Mouse (Mus musculus): ENCODE data around the gene Gnmt. TPM values are rescaled to one million over a fixed set of nuclear protein-coding genes. Genes with fewer than 3 reads are reported as not detected.
A peak's percentile ranks its signal among the peaks of the same experiment; 100 is the strongest.

Gene Gnmt
- total and polyA plus RNA-seq, 2 experiments: 3,482 to 4,950 TPM

DNA sequence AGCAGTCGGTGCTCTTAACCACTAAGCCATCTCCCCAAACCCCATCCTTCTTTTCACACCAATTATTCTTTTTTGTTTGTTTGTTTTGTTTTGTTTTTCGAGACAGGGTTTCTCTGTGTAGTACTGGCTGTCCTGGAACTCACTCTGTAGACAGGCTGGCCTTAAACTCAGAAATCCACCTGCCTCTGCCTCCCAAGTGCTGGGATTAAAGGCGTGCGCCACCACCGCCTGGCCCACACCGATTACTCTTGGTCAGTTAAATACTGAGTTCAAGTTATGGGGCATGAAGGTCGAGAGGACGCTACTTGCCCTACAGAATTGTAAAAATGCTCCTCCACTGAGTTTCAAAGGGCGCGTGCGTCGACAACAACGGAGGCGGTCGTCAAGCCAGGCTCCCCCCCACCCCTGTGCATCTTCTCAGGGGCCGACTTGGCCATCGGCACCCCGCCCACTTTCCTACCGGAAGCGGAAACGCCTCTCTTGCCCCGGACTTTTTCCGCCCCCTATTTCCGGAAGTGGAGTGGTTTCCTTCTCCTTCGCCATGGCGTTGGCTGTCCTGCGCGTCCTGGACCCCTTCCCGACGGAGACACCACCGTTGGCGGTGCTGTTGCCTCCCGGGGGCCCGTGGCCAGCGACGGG, 17.9 kb downstream of the Gnmt start, which contains the start of gene Pex6:
Pex6 (plus strand) TSS at position 505 of the 639 bp plus-strand sequence.
- Histone ChIP-seq H3K36me3 (ENCODE audit: control insufficient read depth, insufficient read depth, low read length) (peaks cover 12% of the 10 kb centered on the region; the same call in 1 of the 2 replicates), H3K79me2 (ENCODE audit: control insufficient read depth, insufficient read depth, low read length) (peaks cover 13% of the 10 kb centered on the region), H3K27me3 (ENCODE audit: control insufficient read depth, insufficient read depth, low read length) (no peaks in the 10 kb centered on the region), H3K4me1 (ENCODE audit: control insufficient read depth, insufficient read depth, low read length) (peaks cover 9% of the 10 kb centered on the region), H3K9ac (ENCODE audit: low read depth, low read length) (peak within 1 kb of the TSS; percentile 99), H3K4me3 (ENCODE audit: insufficient read depth, low read depth, low read length) (peak within 1 kb of the TSS; percentile 97), H3K27ac (replicated peaks; ENCODE audit: insufficient read depth, low read depth, low read length) (peak within 1 kb of the TSS; percentile 93)
- DNase-seq (ENCODE audit: extremely low read depth, low read depth, low spot score): peak; percentile 81
- 6% methylated on average over 36 of the region's 36 CpGs for WGBS
- peak; percentile 85; the same call in 1 of the 2 replicates for TF ChIP-seq POLR2A (IDR thresholded peaks at IDR 0.05; ENCODE audit: extremely low read depth, insufficient read depth, low read length)
- no peak for TF ChIP-seq CTCF (IDR thresholded peaks at IDR 0.05; ENCODE audit: low read depth, low read length)

DNA sequence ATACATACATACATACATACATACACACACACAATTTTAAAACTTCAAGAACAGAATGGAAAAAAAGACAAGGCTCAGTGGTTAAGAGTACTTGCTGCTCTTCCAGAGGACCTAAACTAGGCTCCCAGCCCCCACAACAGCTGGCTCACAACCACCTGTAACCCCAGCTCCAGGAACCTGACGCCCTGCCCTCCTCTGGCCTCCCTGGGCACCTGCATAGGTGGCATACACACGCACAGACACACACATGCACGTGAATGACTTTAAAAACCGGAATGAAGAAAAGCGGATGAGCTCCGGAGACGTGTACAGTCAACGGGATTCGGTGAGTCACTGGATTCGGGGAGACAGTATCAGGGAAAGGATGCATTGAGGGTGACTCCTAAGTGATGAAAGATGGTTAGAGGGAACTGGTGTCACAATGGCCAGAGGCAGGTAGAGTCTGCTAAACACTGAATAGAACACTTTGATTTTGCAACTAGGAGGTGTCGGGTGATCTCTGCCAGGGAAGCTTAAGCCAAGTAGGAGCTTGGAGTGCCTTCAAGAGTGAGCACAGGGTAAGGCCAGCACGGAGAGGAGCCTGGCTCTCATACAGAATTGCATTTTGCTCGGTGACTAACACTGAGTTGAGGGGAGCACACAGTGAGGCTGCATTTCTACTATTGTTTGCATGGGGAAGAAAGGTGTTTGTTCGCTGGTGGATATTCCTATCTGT, 22.4 kb downstream of the Gnmt start:
- Histone ChIP-seq H3K27ac (replicated peaks; ENCODE audit: insufficient read depth, low read depth, low read length) (no peak overlapping the region), H3K4me3 (ENCODE audit: insufficient read depth, low read depth, low read length) (no peak overlapping the region), H3K79me2 (ENCODE audit: control insufficient read depth, insufficient read depth, low read length) (peaks cover 17% of the 10 kb centered on the region; the same call in 1 of the 2 replicates), H3K9ac (ENCODE audit: low read depth, low read length) (no peak overlapping the region), H3K36me3 (ENCODE audit: control insufficient read depth, insufficient read depth, low read length) (no peaks in the 10 kb centered on the region), H3K4me1 (ENCODE audit: control insufficient read depth, insufficient read depth, low read length) (peaks cover 10% of the 10 kb centered on the region), H3K27me3 (ENCODE audit: control insufficient read depth, insufficient read depth, low read length) (no peaks in the 10 kb centered on the region)
- DNase-seq (ENCODE audit: extremely low read depth, low read depth, low spot score): peak; percentile 64
- 85% methylated on average over 14 of the region's 14 CpGs for WGBS
- TF ChIP-seq CTCF (IDR thresholded peaks at IDR 0.05; ENCODE audit: low read depth, low read length) (no peak), POLR2A (IDR thresholded peaks at IDR 0.05; ENCODE audit: extremely low read depth, insufficient read depth, low read length) (no peak)

DNA sequence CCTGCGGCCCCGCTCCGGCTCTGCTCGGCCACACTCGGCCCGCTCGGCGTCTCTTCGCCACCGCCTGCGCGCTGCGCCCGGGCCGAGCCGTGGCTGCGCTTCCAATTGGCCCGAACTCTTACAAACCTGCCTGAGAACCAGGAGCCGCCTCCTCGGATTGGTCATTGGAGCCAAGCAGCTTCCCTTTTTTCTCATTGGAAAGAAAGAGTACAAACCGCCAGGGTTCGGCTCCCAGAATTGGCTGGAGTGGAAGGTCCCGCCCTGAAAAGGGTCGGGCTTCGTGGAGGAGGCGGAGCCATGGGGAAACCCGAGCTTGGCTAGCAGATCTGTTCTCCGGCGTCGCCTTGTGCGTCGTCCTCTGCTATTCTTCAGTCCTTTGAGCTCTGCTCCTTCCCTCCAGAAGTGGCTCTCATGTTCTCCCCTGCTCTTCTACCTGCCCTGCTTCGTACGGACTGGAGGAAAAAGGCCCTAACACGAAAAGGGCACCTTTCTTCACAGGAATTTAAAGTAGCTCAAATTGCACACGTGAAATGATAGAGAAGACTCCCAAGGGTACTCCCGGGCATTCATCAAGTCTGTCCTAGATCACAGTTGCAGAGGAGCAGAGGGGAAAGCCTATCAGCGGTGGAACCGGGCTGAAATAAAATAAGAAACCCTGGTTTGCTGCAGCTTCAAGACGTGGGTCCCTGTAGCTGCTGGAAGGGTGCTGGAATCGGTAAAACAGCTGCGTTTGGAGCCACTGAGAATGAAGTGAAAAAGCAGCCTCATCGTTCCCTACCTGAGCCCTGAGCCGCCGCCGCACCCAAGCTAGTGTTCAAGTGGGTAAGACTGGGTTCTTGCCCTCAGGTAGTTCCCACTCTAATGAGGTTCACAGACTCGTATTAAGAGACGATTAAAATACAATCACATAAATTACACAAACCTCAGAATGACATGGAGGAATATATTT, 23.8 kb downstream of the Gnmt start, which contains the start of gene Ppp2r5d:
Ppp2r5d (minus strand) TSS at position 225 of the 949 bp plus-strand sequence.
- no peaks in the 10 kb centered on the region for H3K36me3 ChIP-seq (ENCODE audit: control insufficient read depth, insufficient read depth, low read length)
- peak; percentile 83 for TF ChIP-seq POLR2A (IDR thresholded peaks at IDR 0.05; ENCODE audit: extremely low read depth, insufficient read depth, low read length)
- TF ChIP-seq CTCF (IDR thresholded peaks at IDR 0.05; ENCODE audit: low read depth, low read length): no peak
- no peaks in the 10 kb centered on the region for H3K27me3 ChIP-seq (ENCODE audit: control insufficient read depth, insufficient read depth, low read length)
- under 1% methylated on average over 48 of the region's 48 CpGs for WGBS
- peak within 1 kb of the TSS; percentile 52 for H3K27ac ChIP-seq (replicated peaks; ENCODE audit: insufficient read depth, low read depth, low read length)
- peak; percentile 94 for DNase-seq (ENCODE audit: extremely low read depth, low read depth, low spot score)
- peaks cover 14% of the 10 kb centered on the region; the same call in 1 of the 2 replicates for H3K79me2 ChIP-seq (ENCODE audit: control insufficient read depth, insufficient read depth, low read length)
- peak within 1 kb of the TSS; percentile 86 for H3K4me3 ChIP-seq (ENCODE audit: insufficient read depth, low read depth, low read length)
- peak within 1 kb of the TSS; percentile 88 for H3K9ac ChIP-seq (ENCODE audit: low read depth, low read length)
- H3K4me1 ChIP-seq (ENCODE audit: control insufficient read depth, insufficient read depth, low read length): peaks cover 6% of the 10 kb centered on the region

DNA sequence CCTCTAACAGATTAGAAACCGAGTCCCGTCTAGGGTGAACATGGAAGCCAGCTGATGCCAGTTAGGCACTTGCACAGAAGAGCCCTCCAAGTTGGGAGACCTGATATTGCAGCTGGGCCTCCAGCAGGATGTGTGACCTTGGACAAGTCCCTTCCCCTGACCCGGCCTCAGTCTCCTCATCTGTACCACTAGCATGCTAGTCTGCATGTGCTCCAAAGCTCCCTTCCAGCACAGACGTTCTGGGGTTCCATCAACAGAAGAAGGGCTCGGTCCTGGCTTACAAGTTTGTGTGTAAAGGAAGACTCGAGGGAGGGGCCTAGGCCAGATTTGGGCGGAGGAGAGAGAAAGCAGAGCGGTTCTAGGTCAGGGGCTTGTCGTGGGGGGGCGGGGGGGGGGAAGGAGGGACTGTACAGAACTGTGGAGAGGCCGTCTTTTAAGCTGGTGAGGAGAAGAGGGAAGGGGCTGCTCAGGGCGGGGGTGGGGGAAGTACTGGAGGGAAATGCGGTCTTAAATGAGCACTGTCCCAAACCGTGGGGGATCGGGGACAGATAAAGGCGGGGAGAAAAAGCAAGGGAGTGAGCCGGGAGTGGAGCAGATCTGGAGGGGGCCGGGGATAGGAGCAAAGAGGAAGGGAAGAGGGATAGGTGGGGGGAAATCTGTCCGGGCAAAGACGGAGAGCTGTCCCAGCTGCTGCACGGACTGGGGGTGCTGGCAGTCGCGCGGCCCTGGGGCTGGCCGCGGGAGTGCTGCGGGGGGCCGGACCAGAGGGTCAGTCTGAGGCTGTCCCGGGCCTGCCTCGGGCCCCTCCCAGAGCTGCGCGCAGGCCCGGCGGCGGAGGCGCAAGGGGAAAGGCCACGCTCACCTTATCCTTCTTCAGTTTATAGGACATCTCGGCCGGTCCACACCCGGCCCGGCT, 24.7 kb downstream of the Gnmt start:
- no peak for TF ChIP-seq POLR2A (IDR thresholded peaks at IDR 0.05; ENCODE audit: extremely low read depth, insufficient read depth, low read length)
- no peak for TF ChIP-seq CTCF (IDR thresholded peaks at IDR 0.05; ENCODE audit: low read depth, low read length)
- 6% methylated on average over 40 of the region's 41 CpGs for WGBS
- H3K4me1 ChIP-seq (ENCODE audit: control insufficient read depth, insufficient read depth, low read length): peaks cover 6% of the 10 kb centered on the region
- peak overlapping the region; percentile 88 for H3K9ac ChIP-seq (ENCODE audit: low read depth, low read length)
- peaks cover 19% of the 10 kb centered on the region; the same call in 1 of the 2 replicates for H3K79me2 ChIP-seq (ENCODE audit: control insufficient read depth, insufficient read depth, low read length)
- no peaks in the 10 kb centered on the region for H3K36me3 ChIP-seq (ENCODE audit: control insufficient read depth, insufficient read depth, low read length)
- H3K27ac ChIP-seq (replicated peaks; ENCODE audit: insufficient read depth, low read depth, low read length): peak overlapping the region; percentile 52
- H3K27me3 ChIP-seq (ENCODE audit: control insufficient read depth, insufficient read depth, low read length): no peaks in the 10 kb centered on the region
- peak overlapping the region; percentile 86 for H3K4me3 ChIP-seq (ENCODE audit: insufficient read depth, low read depth, low read length)
- no peak for DNase-seq (ENCODE audit: extremely low read depth, low read depth, low spot score)
